Mouse (Mus musculus) lung, adult 2 months (tissue): ENCODE results near the gene Serp1. TPM values are rescaled to one million over a fixed set of nuclear protein-coding genes. Genes with fewer than 3 reads are reported as not detected.
A peak's percentile ranks its signal among the peaks of the same experiment; 100 is the strongest.
"Not testable (repeated sequence)": the region's sequence is repeated elsewhere in the genome, so short reads cannot be mapped to it uniquely, and the experiment has no call there.

ENCODE experiments used
- DNase-seq: peaks from one replicate; pipeline ENCODE4 v3.0.0; 2022
- H3K4me1 ChIP-seq: fragments of 200-500 bp; 2 replicates; pipeline ENCODE4 v1.6.1; 2011; ENCODE audit warnings: low read length; ENCODE audit not compliant: control insufficient read depth, insufficient read depth
- H3K4me3 ChIP-seq: fragments of 200-500 bp; replicated peaks from 2 replicates; pipeline ENCODE3; 2011; ENCODE audit warnings: low read depth, mild to moderate bottlenecking, control low read depth, low read length; ENCODE audit errors: extremely low read depth
- CTCF ChIP-seq: fragments of 200-500 bp; IDR thresholded peaks from 2 replicates; pipeline ENCODE4 v1.5.1; 2011; ENCODE audit warnings: mild to moderate bottlenecking, low read length, control low read depth; ENCODE audit not compliant: insufficient read depth
- POLR2A ChIP-seq: fragments of 200-500 bp; IDR thresholded peaks from 2 replicates; pipeline ENCODE4 v1.6.1; 2011; ENCODE audit warnings: low read depth, mild to moderate bottlenecking, control low read depth, low read length, borderline replicate concordance; ENCODE audit errors: extremely low read depth
- WGBS: fragments of 180-500 bp; shearing (Covaris S2); methylation state at CpG from one replicate; pipeline ENCODE4 v1.1.7; 2018; 5-methylcytosine and 5-hydroxymethylcytosine counted together
- polyA plus RNA-seq: library from polyadenylated mRNA; depleted of rRNA; stranded (reverse); fragments of >200 nt; gene quantifications from 2 replicates; pipeline ENCODE4 v1.2.3, GENCODE M21; 2012; rRNA removed

The Serp1 gene
- polyA plus RNA-seq, 1 experiment: 35.6 TPM

DNA sequence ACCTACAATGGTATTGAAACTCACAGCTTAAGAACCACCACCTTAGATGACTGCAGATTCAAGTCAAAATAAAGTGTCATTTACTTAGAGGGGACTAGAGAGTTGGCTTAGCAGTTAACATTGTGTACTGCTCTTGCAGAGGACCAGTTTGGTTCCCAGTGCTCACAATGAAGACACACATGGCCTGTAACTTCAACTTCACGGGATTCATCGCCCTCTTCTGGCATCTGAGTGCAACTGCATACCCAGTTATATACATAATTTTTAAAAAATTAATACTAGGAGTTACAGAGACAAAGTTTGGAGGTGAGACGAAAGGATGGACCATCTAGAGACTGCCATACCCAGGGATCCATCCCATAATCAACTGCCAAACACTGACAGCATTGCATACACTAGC, 38.6 kb downstream of the Serp1 start:
- DNase-seq: no peak
- H3K4me1 ChIP-seq: no peaks in the 10 kb centered on the region
- WGBS: 68% methylated on average over 3 of the region's 3 CpGs
- H3K4me3 ChIP-seq: no peak overlapping the region
- TF ChIP-seq CTCF (no peak), POLR2A (no peak)

DNA sequence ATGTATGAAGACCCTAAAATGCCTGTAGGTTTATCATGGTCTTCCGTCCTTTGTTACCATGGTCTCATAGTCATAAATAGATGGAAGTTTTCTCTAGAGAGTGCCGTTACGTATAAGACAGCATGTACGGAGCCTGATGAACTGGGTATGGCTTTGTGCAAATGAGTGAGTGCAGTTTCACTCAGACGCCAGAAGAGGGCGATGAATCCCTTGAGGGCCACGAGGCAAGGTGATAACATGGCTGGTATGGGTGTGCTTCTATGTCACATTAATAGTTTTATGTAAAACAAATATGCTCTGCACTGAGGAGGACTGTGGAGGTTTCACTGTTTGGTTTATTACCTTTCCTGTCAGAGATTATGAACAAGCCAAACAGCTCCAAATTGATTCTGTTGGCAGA, 39.8 kb downstream of the Serp1 start:
- no peaks in the 10 kb centered on the region for H3K4me1 ChIP-seq
- WGBS: 69% methylated on average over 7 of the region's 7 CpGs
- DNase-seq: no peak
- TF ChIP-seq CTCF (peak; percentile 49; the same call in 1 of the 2 replicates), POLR2A (no peak)
- H3K4me3 ChIP-seq: no peak overlapping the region

DNA sequence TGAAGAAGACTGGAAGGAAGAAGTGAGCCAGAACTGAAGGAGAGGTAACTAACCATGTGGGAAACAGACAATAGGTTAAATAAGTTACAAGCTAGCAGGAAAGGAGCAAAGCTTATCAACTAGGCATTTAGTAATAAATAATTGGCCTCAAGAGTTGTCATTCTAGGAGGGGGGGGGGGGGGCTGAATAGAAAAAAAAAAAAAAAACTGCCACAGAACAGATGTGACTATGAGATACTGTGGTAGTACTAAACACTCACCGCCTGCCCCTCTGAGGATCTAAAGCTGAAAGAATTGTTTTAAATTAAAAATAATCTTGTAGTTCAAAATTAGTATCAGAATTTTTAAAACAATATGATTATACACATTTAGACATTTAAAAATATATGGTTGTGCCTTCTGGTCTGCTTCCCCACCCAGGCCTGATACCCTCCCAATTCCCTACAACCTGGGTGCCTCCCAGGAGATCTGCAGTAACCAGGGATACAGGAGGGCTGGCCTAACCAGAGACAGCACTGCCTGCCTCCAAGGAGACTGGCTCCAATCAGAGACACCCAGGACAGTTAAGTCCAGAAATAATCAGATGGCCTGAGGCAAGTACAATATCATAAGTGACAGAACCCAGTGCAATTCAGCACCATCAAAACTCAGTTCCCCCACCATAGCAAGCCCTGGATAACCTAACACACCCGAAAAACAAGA, 46.8 kb downstream of the Serp1 start:
- 85% methylated on average over 2 of the region's 2 CpGs for WGBS
- H3K4me3 ChIP-seq: no peak overlapping the region
- TF ChIP-seq CTCF (no peak), POLR2A (no peak)
- DNase-seq: no peak
- H3K4me1 ChIP-seq: no peaks in the 10 kb centered on the region

DNA sequence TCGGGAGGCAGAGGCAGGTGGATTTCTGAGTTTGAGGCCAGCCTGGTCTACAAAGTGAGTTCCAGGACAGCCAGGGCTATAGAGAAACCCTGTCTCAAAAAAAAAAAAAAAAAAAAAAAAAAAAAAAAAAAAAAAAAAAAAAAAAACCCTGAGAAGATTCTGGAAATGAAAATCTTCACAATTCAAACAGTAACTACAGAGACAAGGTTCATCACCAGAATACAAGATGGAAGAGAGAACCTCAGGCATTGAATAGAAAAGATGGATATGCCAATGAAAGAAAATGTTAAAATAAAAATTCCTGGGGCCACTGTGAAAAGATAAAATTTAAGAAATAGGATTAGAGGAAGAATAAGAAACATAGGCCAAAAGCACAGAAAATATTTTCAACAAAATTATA, 50.4 kb downstream of the Serp1 start:
- not testable (repeated sequence) for H3K4me1 ChIP-seq, H3K4me3 ChIP-seq, DNase-seq
- 100% methylated on average over 1 of the region's 1 CpGs for WGBS

Other genes starting within 250 kb of the Serp1 start
- gene Tsc22d2, start 111.2 kb downstream of the Serp1 start, polyA plus RNA-seq: 15.5 and 24.3 TPM in 2 replicates
- gene Eif2a, start 71 bp downstream of the Serp1 start, polyA plus RNA-seq: 3.8 and 9.9 TPM in 2 replicates
- gene Selenot, start 50.7 kb upstream of the Serp1 start, polyA plus RNA-seq: 31.5 and 44.6 TPM in 2 replicates
- gene Erich6, start 111.3 kb upstream of the Serp1 start, polyA plus RNA-seq: 0.09 TPM in 1 of 2 replicates, not detected in the other
- 14.4 and 17.3 TPM in 2 replicates for gene Siah2, start 166.5 kb upstream of the Serp1 start, polyA plus RNA-seq